Mouse (Mus musculus) cortical plate, adult 2 months (tissue): ENCODE measurements at regions not wholly inside any gene's neighbourhood (a gene's known extent, or its start where the extent isn't known, plus 50 kb on each side); places are given as distances from the start of the nearest gene placed in this dataset.

ENCODE experiments used
- CTCF ChIP-seq: fragments of 200-500 bp; IDR thresholded peaks from 2 replicates; pipeline ENCODE4 v1.5.1; 2011; ENCODE audit warnings: mild to moderate bottlenecking, control low read depth, low read length; ENCODE audit not compliant: insufficient read depth; ENCODE audit errors: extremely low read depth
- POLR2A ChIP-seq: fragments of 200-500 bp; IDR thresholded peaks from 2 replicates; pipeline ENCODE4 v1.6.1; 2011; ENCODE audit warnings: mild to moderate bottlenecking, low read length, control low read depth; ENCODE audit not compliant: insufficient read depth; ENCODE audit errors: extremely low read depth

DNA sequence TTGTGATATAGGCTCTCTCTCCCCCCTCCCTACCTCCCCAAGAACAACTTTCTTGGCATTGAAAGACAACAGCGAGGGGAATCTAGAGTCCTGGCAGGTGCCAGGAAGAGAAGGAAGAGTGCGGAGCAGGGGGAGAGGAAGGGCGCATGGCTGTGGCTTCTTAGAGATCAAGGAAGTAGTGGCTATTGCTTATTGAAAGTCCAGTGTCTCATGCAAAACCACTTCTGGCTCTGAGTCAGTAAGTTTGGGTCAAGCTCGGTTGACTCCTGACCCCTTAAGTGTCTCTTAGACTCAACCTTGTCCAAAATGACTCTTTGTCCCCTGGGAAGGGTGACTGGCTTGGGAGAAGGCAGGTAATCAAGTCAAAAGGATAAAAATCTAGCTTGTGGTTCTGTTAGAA lies 131.1 kb downstream of the Drd1 start:
- no peak for TF ChIP-seq CTCF
- TF ChIP-seq POLR2A: no peak
